Mouse (Mus musculus) limb, embryonic 14.5 days (tissue): Measurements from ENCODE around the gene Jak1. TPM values are rescaled to one million over a fixed set of nuclear protein-coding genes. Genes with fewer than 3 reads are reported as not detected.
A peak's percentile ranks its signal among the peaks of the same experiment; 100 is the strongest.

ENCODE experiments used
- ATAC-seq: fragments of 200-750 bp; cut with Nextera tagmentation; 2 replicates; pipeline ENCODE4 v1.8.0; 2017; ENCODE audit warnings: low read depth, moderate number of reproducible peaks, moderate TSS enrichment; ENCODE audit not compliant: low FRiP score
- DNase-seq: peaks from one replicate; pipeline ENCODE4 v3.0.0-alpha.2; 2015; ENCODE audit warnings: low spot score
- H3K27ac ChIP-seq: fragments of 300-500 bp; sonication (generic); replicated peaks from 2 replicates; pipeline ENCODE4 v1.5.1; 2014; ENCODE audit warnings: low read depth, mild to moderate bottlenecking, low read length, moderate library complexity, mixed read lengths
- H3K27me3 ChIP-seq: fragments of 300-500 bp; sonication (generic); 2 replicates; pipeline ENCODE4 v1.6.1; 2014; ENCODE audit warnings: low read length, mixed read lengths; ENCODE audit not compliant: control insufficient read depth, insufficient read depth
- H3K36me3 ChIP-seq: fragments of 300-500 bp; sonication (generic); 2 replicates; pipeline ENCODE4 v1.6.1; 2014; ENCODE audit warnings: mild to moderate bottlenecking, low read length, moderate library complexity, mixed read lengths; ENCODE audit not compliant: control insufficient read depth, insufficient read depth
- H3K4me1 ChIP-seq: fragments of 300-500 bp; sonication (generic); 2 replicates; pipeline ENCODE4 v1.6.1; 2014; ENCODE audit warnings: antibody characterized with exemption, low read length, mixed read lengths; ENCODE audit not compliant: control insufficient read depth, insufficient read depth
- H3K4me2 ChIP-seq: fragments of 300-500 bp; sonication (generic); replicated peaks from 2 replicates; pipeline ENCODE4 v1.6.1; 2014; ENCODE audit warnings: low read depth, mild to moderate bottlenecking, low read length, moderate library complexity; ENCODE audit not compliant: severe bottlenecking
- H3K4me3 ChIP-seq: fragments of 300-500 bp; sonication (generic); replicated peaks from 2 replicates; pipeline ENCODE4 v1.5.1; 2014; ENCODE audit warnings: low read length
- H3K9ac ChIP-seq: fragments of 300-500 bp; sonication (generic); 2 replicates; pipeline ENCODE4 v1.6.1; 2014; ENCODE audit warnings: mild to moderate bottlenecking, low read depth, low read length, moderate library complexity; ENCODE audit not compliant: severe bottlenecking
- H3K9me3 ChIP-seq: fragments of 300-500 bp; sonication (generic); 2 replicates; pipeline ENCODE4 v1.6.1; 2016; ENCODE audit warnings: low read length; ENCODE audit not compliant: control insufficient read depth
- POLR2A ChIP-seq: fragments of 200-500 bp; IDR thresholded peaks from 2 replicates; pipeline ENCODE4 v1.8.0; 2012; ENCODE audit warnings: inconsistent platforms, mild to moderate bottlenecking, moderate library complexity, borderline replicate concordance; ENCODE audit not compliant: insufficient read depth, insufficient read length; ENCODE audit errors: extremely low read depth
- WGBS: fragments of 180-500 bp; shearing (Covaris S2); extraction: QIAGEN DNeasy Blood & Tissue Kit; methylation state at CpG from one replicate; pipeline ENCODE4 v1.1.7; 2014; 5-methylcytosine and 5-hydroxymethylcytosine counted together
- polyA plus RNA-seq, 2 experiments: library from polyadenylated mRNA; depleted of rRNA in 1 of 2; stranded (reverse) in 1 of 2; unstranded in 1 of 2; fragments of >200 nt; fragmentation: Nextera tagmentation in 1 of 2; extraction: Ambion mirVana in 1 of 2; gene quantifications; 2 replicates each; pipeline versions ENCODE4 v1.2.1 to v1.2.3; 2012 to 2014

Gene Jak1
- 50.0 and 59.7 TPM in 2 replicates for polyA plus RNA-seq (2012; rRNA removed)
- polyA plus RNA-seq (2014; fragmentation: Nextera tagmentation; extraction: Ambion mirVana): 105 and 111 TPM in 2 replicates

DNA sequence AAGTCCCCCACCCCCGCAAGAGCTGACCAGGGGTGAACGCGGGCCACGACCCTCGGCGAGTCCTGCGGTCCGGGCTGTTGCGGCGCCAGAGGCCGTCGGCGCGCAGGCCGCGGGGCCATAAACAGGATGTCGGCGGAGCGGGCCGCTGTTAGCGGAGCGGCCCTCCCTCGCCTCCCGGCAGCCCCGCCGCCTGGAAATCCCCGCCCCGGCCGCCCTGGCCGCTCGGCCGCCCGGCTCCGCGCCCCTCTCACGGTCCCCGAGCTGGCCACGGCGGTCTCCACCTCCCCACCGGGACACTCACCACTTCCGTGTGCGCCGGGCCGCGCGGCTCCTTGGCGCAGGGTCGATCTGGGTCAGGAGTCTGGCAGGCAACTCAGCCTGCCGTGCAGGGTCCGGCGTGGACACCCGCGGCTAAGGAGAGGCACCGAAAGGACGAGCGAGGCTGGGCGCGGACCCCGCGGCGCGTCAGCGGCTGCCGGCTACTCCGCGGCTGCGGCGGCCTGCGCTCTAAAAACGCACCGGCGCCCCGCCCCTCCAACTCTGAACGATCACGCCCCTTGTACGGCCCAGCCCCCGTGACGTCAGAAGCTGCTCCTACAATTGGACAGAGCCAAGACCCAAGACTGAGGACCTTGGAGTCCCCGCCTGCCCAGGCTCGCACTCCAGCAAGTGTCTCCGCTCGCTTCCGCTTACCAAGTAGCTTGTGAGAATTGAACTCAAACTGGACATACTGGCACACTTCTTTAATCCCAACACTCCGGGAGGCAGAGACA lies at the start of gene Jak1:
Gene Jak1, minus strand, starts transcription at position 542 of the 773 bp plus-strand sequence.
- peak; percentile 85 for TF ChIP-seq POLR2A
- H3K4me2 ChIP-seq: peak within 1 kb of the TSS; percentile 86
- ATAC-seq (peak; percentile 100), DNase-seq (peak; percentile 97)
- under 1% methylated on average over 38 of the region's 84 CpGs for WGBS
- peak within 1 kb of the TSS; percentile 87 for H3K27ac ChIP-seq
- H3K4me1 ChIP-seq: peaks cover 9% of the 10 kb centered on the region; the same call in 1 of the 2 replicates
- H3K4me3 ChIP-seq: peak within 1 kb of the TSS; percentile 100
- H3K27me3 ChIP-seq: no peaks in the 10 kb centered on the region
- H3K9me3 ChIP-seq: no peaks in the 10 kb centered on the region
- H3K36me3 ChIP-seq: no peaks in the 10 kb centered on the region
- peak within 1 kb of the TSS; percentile 92 for H3K9ac ChIP-seq

DNA sequence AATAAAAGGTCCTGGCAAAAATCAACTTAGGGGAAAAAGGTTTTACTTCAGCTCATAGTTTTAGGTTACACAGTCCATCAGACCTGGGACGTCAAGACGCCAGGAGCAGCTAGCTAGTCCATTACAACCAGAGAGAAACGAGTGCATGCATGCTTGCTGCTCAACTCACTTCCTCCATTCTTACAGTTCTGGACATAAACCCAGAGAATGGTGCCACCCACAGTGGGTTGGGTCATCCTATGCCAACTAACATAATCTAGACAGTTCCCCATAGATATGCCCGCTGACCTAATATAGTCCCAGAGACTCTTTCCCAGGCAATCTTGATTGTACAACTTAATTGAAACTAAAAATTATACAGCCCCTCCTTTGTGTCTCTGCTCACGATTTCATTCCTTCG lies 47.0 kb upstream of the Jak1 start:
- WGBS: 72% methylated on average over 6 of the region's 6 CpGs

DNA sequence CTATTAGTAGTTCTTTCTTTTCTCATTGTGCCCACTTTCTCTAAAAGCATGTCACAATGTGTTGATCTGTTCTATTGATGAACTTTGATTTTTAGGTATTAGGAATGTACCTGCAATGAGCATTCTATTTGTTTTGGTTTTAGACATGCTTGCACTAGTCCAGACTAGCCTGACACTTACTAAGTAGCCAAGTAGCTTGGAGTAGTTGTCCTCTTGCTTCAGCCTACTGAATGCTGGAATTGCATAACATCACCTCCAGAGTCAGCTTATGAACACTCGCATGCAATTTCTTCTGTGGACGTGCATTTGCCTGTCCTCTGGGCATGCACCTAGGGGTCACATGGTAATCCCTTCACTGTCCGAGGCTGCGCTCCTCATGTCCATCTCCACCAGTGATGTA lies 43.1 kb upstream of the Jak1 start:
- no peak for TF ChIP-seq POLR2A
- 0 out of 2 replicates have a peak, but pooled peaks cover 4% of the 10 kb centered on the region for H3K4me1 ChIP-seq
- no peaks in the 10 kb centered on the region for H3K9me3 ChIP-seq
- H3K4me2 ChIP-seq: no peak overlapping the region
- DNase-seq (no peak), ATAC-seq (no peak)
- H3K27ac ChIP-seq: no peak overlapping the region
- H3K4me3 ChIP-seq: no peak overlapping the region
- H3K36me3 ChIP-seq: no peaks in the 10 kb centered on the region
- 90% methylated on average over 4 of the region's 4 CpGs for WGBS
- H3K9ac ChIP-seq: no peak overlapping the region
- no peaks in the 10 kb centered on the region for H3K27me3 ChIP-seq

More for the DNA sequence above, 47.0 kb upstream of the Jak1 start:
- Histone ChIP-seq H3K4me3 (no peak overlapping the region), H3K9me3 (no peaks in the 10 kb centered on the region), H3K36me3 (no peaks in the 10 kb centered on the region), H3K4me2 (no peak overlapping the region), H3K27ac (no peak overlapping the region), H3K9ac (no peak overlapping the region), H3K4me1 (no peaks in the 10 kb centered on the region), H3K27me3 (no peaks in the 10 kb centered on the region)
- TF ChIP-seq POLR2A: no peak
- no peak for DNase-seq
- ATAC-seq: no peak

DNA sequence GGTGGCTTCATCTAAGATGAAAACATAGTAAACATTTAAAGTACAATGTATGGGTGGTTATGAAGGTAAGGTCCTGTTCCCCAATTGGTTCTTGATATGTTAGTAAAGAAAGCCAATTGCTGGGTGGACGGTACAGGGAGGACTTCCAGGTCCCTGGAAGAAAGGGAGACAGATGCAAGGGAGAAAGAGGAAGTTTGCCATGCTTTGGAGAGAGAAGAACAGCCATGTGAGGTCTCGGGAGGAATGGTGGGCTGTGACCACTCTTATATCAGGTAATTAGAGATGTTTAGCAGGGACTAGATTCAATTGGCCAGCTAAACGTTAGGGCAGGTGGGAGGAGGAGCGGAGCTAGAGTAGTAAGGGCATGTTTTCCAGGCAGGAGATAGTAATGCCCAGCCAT lies 42.2 kb upstream of the Jak1 start:
- H3K4me1 ChIP-seq: 0 out of 2 replicates have a peak, but pooled peaks cover 4% of the 10 kb centered on the region
- no peaks in the 10 kb centered on the region for H3K27me3 ChIP-seq
- ATAC-seq (no peak), DNase-seq (no peak)
- no peaks in the 10 kb centered on the region for H3K36me3 ChIP-seq
- WGBS: 67% methylated on average over 4 of the region's 4 CpGs
- no peaks in the 10 kb centered on the region for H3K9me3 ChIP-seq
- no peak overlapping the region for H3K4me2 ChIP-seq
- no peak overlapping the region for H3K27ac ChIP-seq
- no peak overlapping the region for H3K9ac ChIP-seq
- TF ChIP-seq POLR2A: no peak
- no peak overlapping the region for H3K4me3 ChIP-seq

DNA sequence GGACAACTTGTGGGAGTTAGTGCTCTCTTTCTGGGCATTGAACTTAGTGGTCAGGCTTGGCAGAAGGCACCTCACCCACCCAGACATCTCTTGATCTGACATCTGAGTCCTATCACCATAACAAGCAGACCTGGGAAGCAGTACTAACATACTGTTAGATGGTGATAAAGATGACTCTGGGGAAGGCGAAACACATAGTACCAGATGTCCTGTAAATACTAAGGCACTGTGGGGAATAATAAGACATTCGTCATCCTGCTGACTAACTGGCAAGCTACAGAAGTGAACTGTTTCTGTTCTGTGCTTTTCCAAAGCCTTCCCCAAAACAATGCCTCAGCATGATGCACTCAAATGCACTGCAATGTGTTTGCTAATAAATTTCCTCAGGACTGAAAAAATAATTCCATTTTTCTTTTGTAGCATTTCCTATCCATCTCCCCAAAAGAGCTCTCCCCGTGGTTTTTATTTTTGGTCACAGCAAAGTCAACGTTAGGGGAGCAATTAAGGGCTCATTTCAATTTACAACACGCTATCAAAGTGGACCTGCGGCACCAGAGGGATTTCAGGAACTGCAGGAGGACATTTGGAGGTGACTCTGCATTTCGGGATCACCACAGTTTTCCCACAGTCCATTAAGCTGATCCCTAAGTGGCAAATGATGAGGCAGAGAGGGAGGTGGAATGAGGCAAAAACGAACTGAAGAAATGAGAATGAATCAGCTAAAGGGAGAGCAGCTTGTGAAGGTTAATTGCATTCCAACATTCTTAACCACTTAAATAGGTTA lies 41.2 kb upstream of the Jak1 start:
- no peak overlapping the region for H3K4me2 ChIP-seq
- no peak overlapping the region for H3K4me3 ChIP-seq
- H3K27ac ChIP-seq: no peak overlapping the region
- H3K9me3 ChIP-seq: no peaks in the 10 kb centered on the region
- ATAC-seq (no peak), DNase-seq (peak; percentile 28)
- H3K4me1 ChIP-seq: peaks cover 9% of the 10 kb centered on the region
- no peak overlapping the region for H3K9ac ChIP-seq
- H3K36me3 ChIP-seq: no peaks in the 10 kb centered on the region
- H3K27me3 ChIP-seq: no peaks in the 10 kb centered on the region
- 12% methylated on average over 8 of the region's 8 CpGs for WGBS
- no peak for TF ChIP-seq POLR2A
